Mouse (Mus musculus): ENCODE data around the gene Tsnaxip1. TPM values are rescaled to one million over a fixed set of nuclear protein-coding genes. Genes with fewer than 3 reads are reported as not detected.

The Tsnaxip1 gene
- polyA plus RNA-seq, 1 experiment from 2014 or later, result 0.24 TPM

DNA sequence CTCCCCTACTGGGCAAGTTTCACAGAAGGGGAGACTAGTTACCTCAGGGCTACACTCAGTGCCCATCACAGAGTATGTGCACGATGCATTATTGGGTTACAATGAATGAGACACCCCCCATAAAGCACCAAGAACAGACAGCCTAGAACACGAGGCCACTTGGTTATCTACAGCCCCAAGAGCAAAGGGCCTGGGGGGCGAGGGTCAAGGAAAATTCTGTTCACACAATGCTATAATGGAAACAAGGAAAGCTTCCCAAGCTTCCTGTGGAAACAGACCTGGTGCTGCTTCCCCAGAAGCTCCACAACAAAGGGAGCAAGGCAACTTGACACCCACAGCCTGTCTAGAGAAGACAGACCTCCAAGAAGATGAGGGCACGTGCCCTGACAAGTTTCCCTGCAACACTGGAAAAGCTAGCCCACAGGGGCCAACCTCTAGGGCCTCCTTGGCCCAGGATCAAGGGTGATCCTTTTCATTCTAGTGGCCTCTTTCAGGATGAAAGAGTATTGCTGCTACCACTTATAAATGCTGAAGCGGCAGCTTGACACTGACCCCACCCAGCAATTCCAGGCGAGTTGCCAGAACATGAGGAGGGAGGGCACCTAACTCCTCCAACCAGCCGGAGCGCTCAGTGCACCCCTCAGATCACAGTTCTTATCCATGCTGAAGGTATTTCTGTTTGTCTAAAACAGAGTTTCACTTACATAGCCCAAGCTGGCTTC lies 28.3 kb upstream of the Tsnaxip1 start:
- in situ Hi-C loops (cut with MboI; ENCODE audit: low pct_unique_long_range_greater_than_20kb), result no loop called here
- no peaks in the 10 kb centered on the region for H3K27me3 ChIP-seq
- ChIA-PET CTCF (interaction anchor here (1.3 to 1.9 kb wide), 3 partner anchors 9 to 11 kb away, joined by 5 to 9 read pairs (median 5); no protein-coding TSS in a partner anchor), POLR2A (no interaction called here)
- no peak for DNase-seq (ENCODE audit: low read depth, low spot score)
- no peak for ATAC-seq
- no peak for TF ChIP-seq CTCF (IDR thresholded peaks at IDR 0.05)

DNA sequence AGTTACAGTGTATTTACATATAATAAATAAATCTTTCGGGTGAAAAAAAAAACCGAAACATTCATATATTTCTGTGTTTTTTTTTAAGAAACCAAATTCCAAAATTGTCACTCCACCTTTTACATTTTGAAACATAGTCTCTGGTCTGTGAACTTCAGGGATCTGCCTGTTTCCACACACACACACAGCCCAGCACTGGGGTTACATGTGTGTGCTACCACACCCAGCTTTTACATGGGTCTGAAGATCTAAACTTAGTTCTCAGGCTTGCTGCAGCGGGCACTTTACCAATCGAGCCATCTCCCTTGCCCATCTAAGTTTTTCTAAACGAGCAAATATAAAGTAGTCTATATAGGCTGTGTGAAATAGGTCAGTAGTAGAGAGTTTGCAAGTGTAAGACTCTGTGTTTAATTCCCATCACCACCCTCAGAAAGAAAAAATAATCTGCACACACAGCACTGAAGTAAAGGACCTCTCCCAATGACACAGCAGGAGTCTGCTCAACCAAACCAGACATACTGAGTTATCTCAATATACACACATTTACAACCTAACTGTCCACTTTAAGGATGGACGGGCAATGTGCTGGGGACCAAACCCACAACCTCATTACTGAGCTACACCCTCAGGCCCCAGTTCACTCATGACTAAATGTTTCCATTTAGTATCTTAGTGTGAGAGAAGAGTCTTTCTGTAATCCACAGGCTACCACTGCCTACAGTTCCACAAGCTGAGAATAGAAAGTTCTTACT lies 26.2 kb upstream of the Tsnaxip1 start:
- TF ChIP-seq CTCF (IDR thresholded peaks at IDR 0.05), result no peak
- no peak for ATAC-seq
- POLR2A ChIA-PET, result no interaction called here

DNA sequence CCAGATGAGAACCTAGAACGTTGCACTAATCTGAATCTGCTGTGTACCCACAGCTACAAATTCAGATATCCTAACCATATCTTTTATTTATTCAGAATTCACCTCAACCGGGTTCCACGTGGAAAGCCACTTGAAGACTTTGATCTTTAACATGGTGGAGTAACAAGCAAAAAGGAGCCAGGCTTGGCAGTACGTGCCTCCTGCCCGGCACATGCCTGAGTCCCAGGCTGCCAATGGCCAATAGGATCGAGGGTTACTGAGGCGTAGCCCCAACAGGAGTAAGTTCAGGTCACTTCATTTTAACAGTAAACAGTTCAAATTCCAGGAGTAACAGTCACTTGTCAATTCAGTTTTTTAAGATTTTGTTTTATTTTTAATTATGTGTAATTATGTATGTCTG lies 22.7 kb upstream of the Tsnaxip1 start:
- H3K27me3 ChIP-seq, result no peaks in the 10 kb centered on the region
- TF ChIP-seq CTCF (IDR thresholded peaks at IDR 0.05), result no peak
- POLR2A ChIA-PET, result no interaction called here
- in situ Hi-C loops (cut with MboI; ENCODE audit: low pct_unique_long_range_greater_than_20kb), result no loop called here
- no peak for ATAC-seq
- CTCF ChIA-PET, result interaction anchor here (1.4 kb wide), 1 partner anchor 14 kb away, joined by 5 read pairs; no protein-coding TSS in a partner anchor
- DNase-seq (ENCODE audit: low read depth, low spot score), result no peak

More for the DNA sequence above, 26.2 kb upstream of the Tsnaxip1 start:
- CTCF ChIA-PET, result interaction anchor here (1.7 to 1.9 kb wide), 2 partner anchors 13 kb away, joined by 4 to 5 read pairs; no protein-coding TSS in a partner anchor
- in situ Hi-C loops (cut with MboI; ENCODE audit: low pct_unique_long_range_greater_than_20kb), result no loop called here
- DNase-seq (ENCODE audit: low read depth, low spot score), result no peak
- no peaks in the 10 kb centered on the region for H3K27me3 ChIP-seq

DNA sequence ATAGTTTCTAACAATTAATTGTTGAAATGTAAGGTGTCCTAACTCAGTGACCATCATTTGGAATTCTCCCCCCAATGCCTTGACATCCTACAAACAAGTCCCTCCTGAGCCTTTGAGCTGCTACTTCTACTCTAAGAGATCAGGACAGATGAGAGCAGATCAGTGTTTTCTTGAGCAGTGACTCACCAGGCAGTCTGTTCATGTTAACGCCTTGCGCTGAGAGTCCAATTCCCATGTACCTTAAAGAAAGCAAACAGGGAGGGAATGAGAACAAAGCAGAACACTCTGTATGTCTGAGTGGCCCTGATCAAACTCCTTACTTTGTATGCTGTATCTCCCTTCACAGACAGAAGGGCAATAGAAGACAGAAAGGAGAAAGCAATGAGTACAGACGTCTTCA lies 22.2 kb upstream of the Tsnaxip1 start:
- ATAC-seq (no peak), DNase-seq (ENCODE audit: low read depth, low spot score) (no peak)
- TF ChIP-seq CTCF (IDR thresholded peaks at IDR 0.05), result no peak
- in situ Hi-C loops (cut with MboI; ENCODE audit: low pct_unique_long_range_greater_than_20kb), result no loop called here
- ChIA-PET POLR2A (no interaction called here), CTCF (interaction anchor here (0.7 kb wide), 1 partner anchor 74 kb away, joined by 3 read pairs; no protein-coding TSS in a partner anchor)
- H3K27me3 ChIP-seq, result no peaks in the 10 kb centered on the region

DNA sequence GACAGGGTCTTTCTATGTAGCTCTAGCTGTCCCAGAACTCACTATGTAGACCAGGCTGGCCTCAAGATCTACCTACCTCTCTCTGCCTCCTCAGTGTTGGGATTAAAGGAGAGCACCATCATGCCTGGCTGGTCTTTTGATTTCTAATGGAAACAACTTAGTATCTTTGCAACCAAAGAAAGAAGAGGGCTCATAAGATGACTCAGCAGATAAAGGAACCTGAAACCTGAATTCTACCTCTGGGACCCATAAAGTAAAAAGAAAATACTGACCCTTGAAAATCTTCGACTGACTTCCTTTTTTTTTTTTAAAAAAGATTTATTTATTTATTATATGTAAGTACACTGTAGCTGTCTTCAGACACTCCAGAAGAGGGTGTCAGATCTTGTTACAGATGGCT lies 21.6 kb upstream of the Tsnaxip1 start:
- CTCF ChIA-PET, result interaction anchor here (1.0 kb wide), 1 partner anchor 15 kb away, joined by 3 read pairs; no protein-coding TSS in a partner anchor
- ATAC-seq (no peak), DNase-seq (ENCODE audit: low read depth, low spot score) (no peak)
- H3K27me3 ChIP-seq, result no peaks in the 10 kb centered on the region
- no peak for TF ChIP-seq CTCF (IDR thresholded peaks at IDR 0.05)
- in situ Hi-C loops (cut with MboI; ENCODE audit: low pct_unique_long_range_greater_than_20kb), result no loop called here
- POLR2A ChIA-PET, result no interaction called here

DNA sequence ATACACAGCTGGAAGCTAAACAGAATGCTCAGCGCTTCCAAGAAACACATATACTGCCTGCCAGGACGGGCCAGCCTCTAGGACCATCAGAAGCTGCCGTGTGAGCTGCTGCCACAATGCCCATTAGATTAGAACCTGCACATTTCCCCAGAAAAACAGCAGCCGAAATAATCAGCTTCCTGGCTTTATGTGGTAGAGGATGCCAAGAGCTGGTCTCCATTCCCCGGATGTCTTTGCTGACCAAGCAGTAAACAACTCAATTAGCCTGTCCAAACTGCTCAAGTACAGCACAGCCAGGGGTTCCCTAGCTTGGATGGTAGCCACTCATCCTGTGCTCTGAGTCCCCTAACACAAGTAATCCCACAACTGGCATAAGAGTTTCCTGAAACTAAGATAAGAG lies 19.8 kb upstream of the Tsnaxip1 start:
- no peaks in the 10 kb centered on the region for H3K27me3 ChIP-seq
- ATAC-seq (no peak), DNase-seq (ENCODE audit: low read depth, low spot score) (no peak)
- in situ Hi-C loops (cut with MboI; ENCODE audit: low pct_unique_long_range_greater_than_20kb), result no loop called here
- no peak for TF ChIP-seq CTCF (IDR thresholded peaks at IDR 0.05)
- POLR2A ChIA-PET, result interaction anchor here (0.7 to 1.1 kb wide), 4 partner anchors 11 to 19 kb away, joined by 3 to 4 read pairs (median 3); no protein-coding TSS in a partner anchor
- CTCF ChIA-PET, result interaction anchor here (0.8 to 1.4 kb wide), 5 partner anchors 9 to 94 kb away, joined by 3 to 5 read pairs (median 4); no protein-coding TSS in a partner anchor

DNA sequence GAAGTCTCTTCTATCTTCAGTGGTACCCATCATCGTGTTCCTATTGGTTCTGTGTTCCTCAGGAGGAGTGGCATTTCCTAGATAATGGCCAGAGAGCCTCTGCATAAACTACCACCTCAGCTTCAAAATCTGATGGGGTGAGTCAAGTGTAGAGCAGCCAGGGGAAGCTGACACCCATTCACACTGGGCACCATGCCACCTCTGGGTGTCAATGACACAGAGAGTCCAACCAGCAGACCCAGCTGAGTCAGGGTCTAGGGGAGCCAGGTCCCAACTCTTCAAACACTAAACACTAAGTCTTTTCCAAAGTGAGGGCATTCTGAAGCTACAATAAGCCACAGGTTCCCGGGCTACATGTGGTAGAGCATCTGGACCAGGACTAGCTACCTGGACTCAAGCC lies 19.1 kb upstream of the Tsnaxip1 start:
- in situ Hi-C loops (cut with MboI; ENCODE audit: low pct_unique_long_range_greater_than_20kb), result no loop called here
- CTCF ChIA-PET, result interaction anchor here (1.1 to 1.4 kb wide), 3 partner anchors 10 to 95 kb away, joined by 3 to 5 read pairs (median 5); no protein-coding TSS in a partner anchor
- no peak for ATAC-seq
- POLR2A ChIA-PET, result interaction anchor here (0.8 to 1.1 kb wide), 3 partner anchors 11 to 20 kb away, joined by 3 to 4 read pairs (median 3); no protein-coding TSS in a partner anchor
- TF ChIP-seq CTCF (IDR thresholded peaks at IDR 0.05), result no peak
- DNase-seq (ENCODE audit: low read depth, low spot score), result no peak
- no peaks in the 10 kb centered on the region for H3K27me3 ChIP-seq

DNA sequence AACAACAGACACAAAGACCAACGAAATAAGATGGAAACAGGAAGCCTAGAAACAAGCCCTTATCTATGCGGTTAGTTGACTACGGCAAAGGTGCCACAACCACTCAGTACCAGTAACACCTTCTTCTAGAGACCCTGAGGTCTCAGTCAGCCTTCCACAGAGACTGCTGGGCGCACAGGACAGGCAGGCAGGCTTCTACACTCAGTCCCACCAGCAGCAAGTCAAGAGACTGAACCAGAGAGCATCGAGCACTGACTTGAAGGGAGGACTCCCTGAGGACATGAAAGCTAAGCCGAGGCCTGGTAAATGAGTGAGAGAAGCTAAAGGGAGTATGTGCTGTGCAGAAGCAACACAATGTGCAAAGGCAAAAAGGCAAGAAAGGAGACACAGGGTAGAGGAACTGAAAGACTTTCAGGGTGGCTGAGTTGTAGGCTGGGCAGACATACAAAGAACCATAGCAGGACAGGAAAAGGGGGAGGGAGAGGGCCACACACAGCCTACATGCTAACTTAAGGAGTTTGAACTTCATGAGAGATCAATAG lies 17.2 kb upstream of the Tsnaxip1 start:
- DNase-seq (ENCODE audit: low read depth, low spot score) (no peak), ATAC-seq (no peak)
- TF ChIP-seq CTCF (IDR thresholded peaks at IDR 0.05), result no peak
- ChIA-PET CTCF (interaction anchor here (0.6 kb wide), 1 partner anchor 186 kb away, joined by 4 read pairs; no protein-coding TSS in a partner anchor), POLR2A (interaction anchor here (0.5 kb wide), 1 partner anchor 22 kb away, joined by 3 read pairs; no protein-coding TSS in a partner anchor)
- in situ Hi-C loops (cut with MboI; ENCODE audit: low pct_unique_long_range_greater_than_20kb), result no loop called here
- no peaks in the 10 kb centered on the region for H3K27me3 ChIP-seq

DNA sequence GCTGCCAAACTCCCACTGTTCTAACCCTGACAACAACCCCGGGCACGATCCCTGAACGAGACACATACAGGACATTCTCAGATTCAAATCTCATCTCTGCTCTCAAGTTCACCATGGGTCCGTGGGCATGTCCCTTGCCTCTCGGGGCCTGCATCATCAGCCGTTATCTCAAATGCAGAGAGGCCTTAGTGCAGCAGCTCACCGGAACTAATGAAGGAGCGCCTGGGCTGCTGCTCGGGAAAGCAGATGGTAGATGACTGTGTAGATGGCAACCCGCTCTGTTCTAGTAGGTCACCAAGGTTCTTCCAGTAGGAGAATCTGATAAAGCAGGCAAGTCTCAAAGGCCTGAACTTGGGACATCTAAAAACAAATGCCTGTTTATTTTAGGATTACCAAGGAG lies 16.5 kb upstream of the Tsnaxip1 start:
- no peak for DNase-seq (ENCODE audit: low read depth, low spot score)
- H3K27me3 ChIP-seq, result no peaks in the 10 kb centered on the region
- ChIA-PET POLR2A (no interaction called here), CTCF (interaction anchor here (0.6 to 1.5 kb wide), 2 partner anchors 18 to 477 kb away, joined by 3 read pairs; no protein-coding TSS in a partner anchor)
- ATAC-seq, result no peak
- in situ Hi-C loops (cut with MboI; ENCODE audit: low pct_unique_long_range_greater_than_20kb), result no loop called here
- no peak for TF ChIP-seq CTCF (IDR thresholded peaks at IDR 0.05)

DNA sequence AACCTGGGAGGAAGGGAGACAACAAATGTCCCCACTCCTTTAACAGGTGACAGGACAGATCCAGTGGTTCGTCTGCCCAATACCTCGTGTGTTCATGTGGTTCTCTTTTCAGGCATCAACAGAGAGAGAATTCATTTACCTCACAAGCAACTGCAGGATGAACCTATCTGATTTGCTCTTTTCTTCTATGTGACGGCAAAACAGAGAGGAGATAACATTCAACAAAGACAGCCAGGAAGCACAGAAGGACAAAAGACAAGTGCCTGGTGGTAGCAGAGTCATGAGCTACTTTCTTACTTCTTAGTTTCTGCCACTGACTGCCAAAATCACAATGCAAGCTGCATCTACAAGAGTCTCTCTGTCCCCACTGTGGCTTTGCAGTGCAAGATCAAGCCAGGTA lies 16.0 kb upstream of the Tsnaxip1 start:
- no peak for DNase-seq (ENCODE audit: low read depth, low spot score)
- ChIA-PET POLR2A (no interaction called here), CTCF (interaction anchor here (0.6 to 1.5 kb wide), 2 partner anchors 18 to 478 kb away, joined by 3 read pairs; no protein-coding TSS in a partner anchor)
- ATAC-seq, result no peak
- in situ Hi-C loops (cut with MboI; ENCODE audit: low pct_unique_long_range_greater_than_20kb), result no loop called here
- no peak for TF ChIP-seq CTCF (IDR thresholded peaks at IDR 0.05)
- no peaks in the 10 kb centered on the region for H3K27me3 ChIP-seq

Data from Patski (cell line).